Mouse (Mus musculus) common myeloid progenitor, adult 5-6 weeks (primary cell): ENCODE results near the gene Cdk15. TPM values are rescaled to one million over a fixed set of nuclear protein-coding genes. Genes with fewer than 3 reads are reported as not detected.
A peak's percentile ranks its signal among the peaks of the same experiment; 100 is the strongest.

Experiments
- ATAC-seq: replicated peaks from 2 replicates; pipeline ENCODE4 v1.8.0; 2016; ENCODE audit warnings: low read depth, mild to moderate bottlenecking, moderate TSS enrichment, inconsistent platforms; ENCODE audit not compliant: poor library complexity, severe bottlenecking
- total RNA-seq: library from RNA; stranded (forward); fragments of 200-1000, 187-1606 nt; gene quantifications from 2 replicates; pipeline ENCODE4 v1.2.3, GENCODE M21; 2017

Cdk15 gene
- total RNA-seq, 1 experiment from 2014 or later, result not detected

DNA sequence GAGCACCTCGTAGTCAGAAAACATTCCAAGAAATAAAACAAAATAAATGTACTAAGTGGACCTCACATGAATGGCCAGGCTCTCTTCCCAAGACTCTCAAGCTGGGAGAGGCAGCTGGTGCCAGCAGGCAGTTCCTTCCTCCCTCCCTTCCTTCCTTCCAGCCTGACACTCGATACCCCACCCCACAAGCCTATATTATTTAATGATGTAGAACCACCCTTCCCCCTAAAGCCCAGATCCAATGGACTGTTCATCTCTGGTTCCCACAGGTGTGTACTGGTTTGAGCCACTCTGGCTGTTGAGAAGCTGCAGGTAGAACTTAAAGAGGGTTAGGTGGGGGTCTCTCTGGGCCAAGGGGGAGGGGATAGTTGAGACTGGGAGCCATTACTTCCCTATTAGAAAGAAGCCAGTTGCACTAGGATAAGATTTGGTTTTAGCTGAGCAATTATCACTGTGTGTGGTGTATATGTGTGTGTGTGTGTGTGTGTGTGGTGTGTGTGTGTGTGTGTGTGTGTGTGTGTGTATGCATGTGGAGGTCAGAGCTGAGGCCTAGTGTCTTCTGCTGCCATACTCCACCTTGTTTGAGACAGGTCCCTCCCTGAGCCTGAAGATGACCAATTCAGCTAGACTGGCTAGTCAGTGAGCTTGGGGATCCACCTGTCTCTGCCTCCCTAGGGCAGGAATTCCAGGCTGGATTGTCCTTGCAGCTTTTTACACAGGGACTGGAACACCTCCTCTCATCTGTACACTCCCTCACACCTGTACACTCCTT is 143.0 kb downstream of the Cdk15 start:
- peak; percentile 67 for ATAC-seq

DNA sequence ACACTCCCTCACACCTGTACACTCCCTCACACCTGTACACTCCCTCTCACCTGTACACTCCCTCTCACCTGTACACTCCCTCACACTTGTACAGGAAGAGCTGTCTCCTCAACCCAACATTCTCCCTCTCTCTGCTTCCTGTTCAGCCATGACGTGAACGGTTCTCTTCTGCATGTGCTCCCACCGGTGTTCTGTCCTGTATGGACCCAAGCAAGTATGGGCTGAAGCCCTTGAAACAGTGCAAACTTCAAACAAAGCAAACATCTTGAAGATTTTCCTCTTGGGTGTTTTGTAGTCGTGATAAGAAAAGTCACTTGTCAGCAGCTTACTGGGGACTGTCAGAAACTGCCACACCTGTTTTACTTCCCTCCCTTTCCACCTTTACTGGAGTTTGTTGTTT is 144.5 kb downstream of the Cdk15 start:
- ATAC-seq, result peak; percentile 50; the same call in 1 of the 2 replicates

Other genes with a start within 250 kb of the Cdk15 start
- not detected in 2 replicates for gene C2cd6, start 162.0 kb upstream of the Cdk15 start, total RNA-seq
- gene Tmem237, start 136.5 kb upstream of the Cdk15 start, total RNA-seq, result 14.3 and 23.7 TPM in 2 replicates
- 1.3 and 3.4 TPM in 2 replicates for gene Mpp4, start 93.5 kb upstream of the Cdk15 start, total RNA-seq
- 12.6 and 17.1 TPM in 2 replicates for gene Als2, start 19.7 kb upstream of the Cdk15 start, total RNA-seq
- gene Fzd7, start 225.5 kb downstream of the Cdk15 start, total RNA-seq, result 11.1 and 11.4 TPM in 2 replicates